Mouse (Mus musculus) forebrain, embryonic 16.5 days (tissue): ENCODE measurements at regions not wholly inside any gene's neighbourhood (a gene's known extent, or its start where the extent isn't known, plus 50 kb on each side); places are given as distances from the start of the nearest gene placed in this dataset.
"Not testable (repeated sequence)": the region's sequence is repeated elsewhere in the genome, so short reads cannot be mapped to it uniquely, and the experiment has no call there.

Experiments used
- ATAC-seq: fragments of 200-750 bp; cut with Nextera tagmentation; 2 replicates; pipeline ENCODE4 v1.8.0; 2017; ENCODE audit warnings: mild to moderate bottlenecking, moderate library complexity
- H3K27ac ChIP-seq: fragments of 300-500 bp; sonication (generic); 2 replicates; pipeline ENCODE4 v1.5.1; 2014; ENCODE audit warnings: low read length, control low read depth
- H3K27me3 ChIP-seq: fragments of 300-500 bp; sonication (generic); replicated peaks from 2 replicates; pipeline ENCODE4 v1.6.1; 2014; ENCODE audit warnings: low read length; ENCODE audit not compliant: control insufficient read depth, insufficient read depth
- H3K36me3 ChIP-seq: fragments of 300-500 bp; sonication (generic); 2 replicates; pipeline ENCODE4 v1.6.1; 2014; ENCODE audit not compliant: control insufficient read depth, insufficient read depth
- H3K4me1 ChIP-seq: fragments of 300-500 bp; sonication (generic); replicated peaks from 2 replicates; pipeline ENCODE4 v1.6.1; 2014; ENCODE audit warnings: low read length; ENCODE audit not compliant: control insufficient read depth, insufficient read depth
- H3K4me2 ChIP-seq: fragments of 300-500 bp; sonication (generic); 2 replicates; pipeline ENCODE4 v1.6.1; 2014; ENCODE audit warnings: mild to moderate bottlenecking, low read length, control low read depth
- H3K4me3 ChIP-seq: fragments of 300-500 bp; sonication (generic); replicated peaks from 2 replicates; pipeline ENCODE4 v1.5.1; 2014; ENCODE audit warnings: mild to moderate bottlenecking, low read length, control low read depth
- H3K9ac ChIP-seq: fragments of 300-500 bp; sonication (generic); replicated peaks from 2 replicates; pipeline ENCODE4 v1.6.1; 2014; ENCODE audit warnings: low read depth, low read length, control low read depth
- H3K9me3 ChIP-seq: fragments of 300-500 bp; sonication (generic); 2 replicates; pipeline ENCODE4 v1.6.1; 2016; ENCODE audit warnings: low read length; ENCODE audit not compliant: control insufficient read depth
- WGBS: fragments of 180-500 bp; shearing (Covaris S2); extraction: QIAGEN DNeasy Blood & Tissue Kit; methylation state at CpG from one replicate; pipeline ENCODE4 v1.1.7; 2014; 5-methylcytosine and 5-hydroxymethylcytosine counted together

DNA sequence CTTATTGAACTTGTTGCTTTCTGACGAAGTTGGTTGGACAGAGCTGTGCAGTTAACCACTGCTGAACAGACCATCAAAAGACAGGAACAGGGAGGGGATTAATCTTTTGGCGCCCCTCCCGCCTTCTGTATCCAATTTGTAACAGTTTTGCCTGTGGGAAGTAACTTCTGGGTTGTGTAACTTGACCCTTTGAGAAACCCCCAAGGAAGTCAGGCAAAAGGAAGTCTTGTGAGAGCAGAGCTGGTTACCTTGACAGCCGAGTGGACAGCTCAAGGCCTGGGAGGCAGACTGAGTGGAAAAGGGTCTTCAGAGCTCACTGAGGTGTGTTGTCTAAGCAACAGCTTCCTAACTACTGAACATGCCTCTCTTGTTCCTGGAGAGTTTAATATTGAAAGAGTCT is 75.8 kb upstream of the Hao2 start:
- Histone ChIP-seq H3K9ac (no peak overlapping the region), H3K4me3 (no peak overlapping the region), H3K4me2 (no peak overlapping the region), H3K27ac (no peak overlapping the region), H3K9me3 (no peaks in the 10 kb centered on the region), H3K36me3 (no peaks in the 10 kb centered on the region), H3K4me1 (no peaks in the 10 kb centered on the region), H3K27me3 (no peaks in the 10 kb centered on the region)
- ATAC-seq, result no peak
- WGBS, result 26% methylated on average over 4 of the region's 4 CpGs

DNA sequence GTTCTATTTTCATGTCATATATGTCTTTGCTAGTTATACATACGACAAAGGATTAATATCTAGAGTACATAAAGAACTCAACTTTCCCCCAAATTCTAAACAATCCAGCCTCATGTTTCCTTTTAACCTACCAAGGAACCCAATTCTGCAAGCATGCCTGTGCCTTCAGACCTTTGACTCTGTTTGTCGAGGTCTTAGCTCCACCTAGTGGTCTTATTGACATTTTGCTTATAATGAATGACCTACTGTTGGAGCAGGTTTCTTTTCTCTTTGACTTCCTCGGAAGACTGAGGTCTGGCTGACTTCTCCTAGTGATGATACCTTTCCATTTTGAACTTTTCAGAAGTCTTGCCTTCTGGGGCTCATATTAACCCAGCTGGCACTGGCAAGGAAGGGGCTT is 82.7 kb upstream of the Hao2 start:
- Histone ChIP-seq H3K4me3 (no peak overlapping the region), H3K9me3 (no peaks in the 10 kb centered on the region), H3K4me2 (no peak overlapping the region), H3K36me3 (no peaks in the 10 kb centered on the region), H3K27me3 (no peaks in the 10 kb centered on the region), H3K4me1 (no peaks in the 10 kb centered on the region), H3K27ac (no peak overlapping the region), H3K9ac (no peak overlapping the region)
- ATAC-seq, result no peak
- 7% methylated on average over 3 of the region's 3 CpGs for WGBS

DNA sequence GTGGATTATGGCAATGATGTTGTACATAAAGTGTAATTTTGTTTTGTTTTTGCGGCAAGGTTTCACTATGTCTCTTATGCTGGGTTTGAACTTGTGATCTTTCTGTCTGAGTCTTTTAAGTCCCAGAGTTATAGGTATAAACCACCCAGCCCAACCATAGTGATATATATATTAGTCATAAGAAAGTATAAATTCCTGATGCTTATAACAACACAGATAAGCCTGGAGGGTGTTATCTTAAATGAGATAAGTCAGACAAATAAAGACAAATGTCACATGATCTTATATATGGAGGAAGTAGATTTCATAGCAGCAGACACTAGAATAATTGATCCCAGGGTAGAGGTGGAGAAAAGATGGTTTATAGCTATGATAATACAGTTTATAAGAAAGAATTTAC is 89.7 kb upstream of the Hao2 start:
- 94% methylated on average over 1 of the region's 1 CpGs for WGBS
- Histone ChIP-seq H3K27ac (no peak overlapping the region), H3K9ac (no peak overlapping the region), H3K4me3 (no peak overlapping the region), H3K4me1 (no peaks in the 10 kb centered on the region), H3K9me3 (no peaks in the 10 kb centered on the region), H3K27me3 (no peaks in the 10 kb centered on the region), H3K4me2 (no peak overlapping the region), H3K36me3 (no peaks in the 10 kb centered on the region)
- ATAC-seq, result no peak

DNA sequence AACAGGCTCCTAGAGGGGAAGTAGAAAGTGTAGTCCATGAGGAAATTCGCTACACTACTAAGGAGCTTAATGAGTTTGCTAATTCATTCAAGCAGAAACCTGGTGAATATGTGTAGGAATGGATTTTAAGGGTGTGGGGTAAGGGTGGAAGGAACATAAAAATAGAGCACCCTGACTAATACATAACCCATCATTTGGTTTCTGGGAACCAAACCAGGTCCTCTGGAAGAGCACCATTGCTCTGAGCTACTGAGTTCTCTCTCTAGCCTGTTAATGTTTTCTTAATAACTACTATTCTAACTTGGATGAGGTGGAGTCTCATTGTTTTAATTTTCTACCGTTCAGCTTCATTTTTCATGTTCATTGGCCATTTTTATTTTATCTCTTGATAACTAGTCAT is 94.2 kb upstream of the Hao2 start:
- not testable (repeated sequence) for H3K9me3 ChIP-seq, H3K4me2 ChIP-seq, H3K27ac ChIP-seq, H3K36me3 ChIP-seq, H3K9ac ChIP-seq, ATAC-seq, H3K4me3 ChIP-seq, H3K27me3 ChIP-seq
- H3K4me1 ChIP-seq, result peaks cover 13% of the 10 kb centered on the region
- 71% methylated on average over 2 of the region's 2 CpGs for WGBS

DNA sequence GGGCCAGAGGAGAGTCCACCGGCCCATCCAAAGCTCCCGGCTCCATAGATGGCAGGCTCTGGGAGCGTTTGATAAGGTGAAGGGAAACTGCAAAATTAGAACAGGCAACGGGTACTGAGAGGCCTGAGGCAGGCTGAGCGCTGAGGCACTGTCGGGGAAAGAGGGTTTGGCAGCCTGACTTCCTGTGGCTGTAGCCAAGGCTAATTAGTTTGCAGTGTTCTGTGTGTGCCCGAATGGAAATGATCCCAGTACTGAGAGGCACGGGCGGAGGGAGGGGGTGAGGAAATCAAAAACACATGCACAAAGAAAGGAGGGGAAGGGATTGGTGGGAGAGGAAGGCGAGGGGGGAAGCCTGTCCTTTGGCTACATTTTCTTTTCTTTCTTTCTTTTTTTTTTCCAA is 97.8 kb upstream of the Hao2 start:
- ATAC-seq, result peak; percentile 100
- H3K9me3 ChIP-seq, result no peaks in the 10 kb centered on the region
- no peak overlapping the region for H3K4me3 ChIP-seq
- H3K27ac ChIP-seq, result no peak overlapping the region; the same call in 1 of the 2 replicates
- peaks cover 13% of the 10 kb centered on the region for H3K4me1 ChIP-seq
- no peaks in the 10 kb centered on the region for H3K36me3 ChIP-seq
- peak overlapping the region; percentile 17 for H3K4me2 ChIP-seq
- H3K27me3 ChIP-seq, result no peaks in the 10 kb centered on the region
- 0 out of 2 replicates have a peak overlapping the region, but pooled peaks have one; percentile 29 for H3K9ac ChIP-seq
- 3% methylated on average over 10 of the region's 10 CpGs for WGBS

DNA sequence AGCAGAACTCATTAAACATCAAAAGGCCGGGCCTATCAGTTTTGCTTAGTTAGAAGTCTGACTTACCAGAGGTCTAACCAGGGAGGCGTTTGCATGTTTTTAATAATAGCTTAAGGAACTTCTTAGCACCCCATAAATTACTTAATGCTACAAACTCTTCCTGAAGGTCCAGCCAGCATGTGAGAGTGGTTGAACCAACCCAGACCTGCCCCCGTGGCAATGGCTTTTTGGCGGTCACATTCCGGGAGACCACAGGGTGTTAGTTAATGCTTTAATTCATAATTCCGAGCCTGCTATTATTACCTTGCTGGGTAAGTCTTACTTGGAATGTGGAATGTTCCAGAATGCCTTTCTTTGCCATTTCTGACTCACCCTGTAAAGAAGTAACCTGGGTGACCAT is 98.2 kb upstream of the Hao2 start:
- peak; percentile 19 for ATAC-seq
- H3K4me2 ChIP-seq, result no peak overlapping the region
- H3K27me3 ChIP-seq, result no peaks in the 10 kb centered on the region
- no peaks in the 10 kb centered on the region for H3K9me3 ChIP-seq
- no peak overlapping the region for H3K4me3 ChIP-seq
- H3K4me1 ChIP-seq, result peaks cover 13% of the 10 kb centered on the region
- 46% methylated on average over 6 of the region's 6 CpGs for WGBS
- H3K9ac ChIP-seq, result no peak overlapping the region
- H3K36me3 ChIP-seq, result no peaks in the 10 kb centered on the region
- no peak overlapping the region for H3K27ac ChIP-seq

DNA sequence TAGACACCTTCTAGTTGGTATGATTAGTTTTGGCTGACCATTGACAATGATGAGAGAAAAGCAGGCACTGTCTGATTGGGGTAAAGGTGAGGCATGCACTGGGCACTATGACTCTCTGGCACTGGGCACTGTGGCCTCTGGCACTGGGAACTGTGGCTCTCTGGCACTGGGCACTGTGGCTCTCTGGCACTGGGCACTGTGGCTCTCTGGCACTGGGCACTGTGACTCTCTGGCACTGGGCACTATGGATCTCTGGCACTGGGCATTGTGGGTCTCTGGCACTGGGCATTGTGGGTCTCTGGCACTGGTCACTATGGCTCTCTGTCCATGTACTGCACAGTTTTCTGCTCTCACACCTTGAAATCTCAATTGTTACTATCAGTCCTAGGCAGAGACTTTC is 101.0 kb upstream of the Hao2 start:
- H3K36me3 ChIP-seq, result no peaks in the 10 kb centered on the region
- peaks cover 13% of the 10 kb centered on the region for H3K4me1 ChIP-seq
- no peak for ATAC-seq
- H3K4me3 ChIP-seq, result no peak overlapping the region
- H3K9ac ChIP-seq, result no peak overlapping the region
- H3K9me3 ChIP-seq, result no peaks in the 10 kb centered on the region
- H3K27me3 ChIP-seq, result no peaks in the 10 kb centered on the region
- no peak overlapping the region for H3K27ac ChIP-seq
- no peak overlapping the region for H3K4me2 ChIP-seq

DNA sequence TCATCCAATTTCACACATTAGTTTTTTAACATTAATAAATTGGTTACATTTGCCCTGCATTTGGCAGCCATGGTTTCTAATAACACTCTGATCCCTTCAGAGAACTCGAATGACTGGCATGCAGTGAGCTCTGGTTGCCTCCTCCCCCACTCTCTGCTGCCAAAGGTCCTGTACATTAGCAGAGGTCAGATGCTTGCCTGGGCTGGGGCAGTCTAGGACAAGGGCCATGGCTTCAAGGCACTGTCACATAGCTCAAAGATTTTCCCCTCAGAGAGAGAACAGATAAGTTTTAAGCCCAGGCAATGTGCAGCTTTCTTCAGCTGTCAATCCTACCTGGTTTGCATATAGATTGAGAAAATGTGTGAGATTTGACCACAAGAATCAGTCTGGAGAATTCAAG is 110.2 kb upstream of the Wars2 start:
- Histone ChIP-seq H3K4me1 (no peaks in the 10 kb centered on the region), H3K27ac (no peak overlapping the region), H3K4me2 (no peak overlapping the region), H3K36me3 (no peaks in the 10 kb centered on the region), H3K27me3 (no peaks in the 10 kb centered on the region), H3K9me3 (no peaks in the 10 kb centered on the region), H3K9ac (no peak overlapping the region), H3K4me3 (no peak overlapping the region)
- 73% methylated on average over 1 of the region's 1 CpGs for WGBS
- ATAC-seq, result no peak

DNA sequence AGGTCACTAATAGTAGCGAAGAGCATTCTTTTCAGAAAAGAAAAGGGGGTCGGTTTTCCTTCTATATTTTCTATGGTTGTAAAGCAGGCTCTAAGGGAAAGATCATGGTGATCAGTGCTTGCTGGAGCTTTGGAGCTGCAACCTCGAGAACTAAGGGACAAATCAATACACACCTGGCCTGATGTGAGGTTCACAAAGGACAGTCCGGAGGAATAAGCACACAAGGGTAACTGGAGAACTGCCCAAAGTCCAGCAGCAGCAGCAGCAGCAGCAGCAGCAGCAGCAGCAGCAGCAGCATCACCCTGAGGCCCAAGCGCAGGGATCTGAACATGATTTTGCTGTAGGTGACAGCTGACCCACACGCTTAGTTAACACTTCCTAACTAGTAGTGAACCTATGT is 94.7 kb upstream of the Wars2 start:
- Histone ChIP-seq H3K4me1 (no peaks in the 10 kb centered on the region), H3K9ac (no peak overlapping the region), H3K27ac (no peak overlapping the region), H3K4me2 (no peak overlapping the region), H3K27me3 (no peaks in the 10 kb centered on the region), H3K4me3 (no peak overlapping the region), H3K9me3 (no peaks in the 10 kb centered on the region), H3K36me3 (no peaks in the 10 kb centered on the region)
- WGBS, result 81% methylated on average over 6 of the region's 6 CpGs
- ATAC-seq, result no peak

DNA sequence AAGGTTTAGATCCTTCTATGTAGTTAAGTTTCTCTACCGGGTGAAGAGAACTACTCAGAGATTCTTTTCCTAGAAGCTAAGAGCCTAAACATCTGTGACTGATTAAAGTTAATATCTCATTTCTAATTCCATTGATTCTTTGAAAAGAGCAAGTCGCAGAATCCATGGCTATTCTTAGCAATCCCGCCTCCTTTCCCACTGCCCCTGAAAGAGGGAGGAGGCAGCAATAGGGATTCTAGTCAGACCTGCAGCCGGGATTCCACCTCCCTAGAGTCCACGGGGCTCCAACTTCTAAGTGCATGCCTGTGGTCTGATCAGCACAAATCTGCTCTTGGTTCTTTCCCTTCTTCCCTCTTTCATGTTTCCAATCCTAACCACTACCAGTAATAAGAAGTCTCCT is 93.7 kb upstream of the Wars2 start:
- H3K27me3 ChIP-seq, result no peaks in the 10 kb centered on the region
- 72% methylated on average over 5 of the region's 5 CpGs for WGBS
- no peak overlapping the region for H3K27ac ChIP-seq
- no peak overlapping the region for H3K4me3 ChIP-seq
- H3K4me2 ChIP-seq, result no peak overlapping the region
- no peaks in the 10 kb centered on the region for H3K36me3 ChIP-seq
- no peak overlapping the region for H3K9ac ChIP-seq
- no peaks in the 10 kb centered on the region for H3K9me3 ChIP-seq
- no peaks in the 10 kb centered on the region for H3K4me1 ChIP-seq
- ATAC-seq, result no peak
